Mouse (Mus musculus) C2C12 (cell line): ENCODE data around the gene Epn3.

ENCODE experiments used
- CEBPB ChIP-seq: IDR thresholded peaks from one replicate; pipeline ENCODE4 v1.6.1; 2011; ENCODE audit warnings: low read depth, mild to moderate bottlenecking, control low read depth, moderate library complexity
- CTCF ChIP-seq: IDR thresholded peaks from one replicate; pipeline ENCODE4 v1.5.1; 2011; ENCODE audit not compliant: control insufficient read depth, insufficient read depth, insufficient read length
- FOSL1 ChIP-seq: IDR thresholded peaks from one replicate; pipeline ENCODE4 v1.8.0; 2011; ENCODE audit warnings: mild to moderate bottlenecking, low read length; ENCODE audit not compliant: poor library complexity, insufficient read depth, severe bottlenecking
- MAX ChIP-seq: IDR thresholded peaks from one replicate; pipeline ENCODE4 v1.6.1; 2011; ENCODE audit warnings: mild to moderate bottlenecking, control low read depth
- MYOD1 ChIP-seq: IDR thresholded peaks from one replicate; pipeline ENCODE4 v1.6.1; 2011; ENCODE audit warnings: low read depth; ENCODE audit not compliant: control insufficient read depth, insufficient read length
- USF1 ChIP-seq: IDR thresholded peaks from one replicate; pipeline ENCODE4 v1.6.1; 2011; ENCODE audit warnings: low read depth, mild to moderate bottlenecking, control low read depth, moderate library complexity

GRCm38 (mm10) chr11:94500362-94500761, 588 bp upstream of the Epn3 start:
- no peak for TF ChIP-seq CTCF
- TF ChIP-seq CEBPB: no peak
- no peak for TF ChIP-seq USF1
- no peak for TF ChIP-seq MYOD1
- no peak for TF ChIP-seq FOSL1
- no peak for TF ChIP-seq MAX
